Mouse (Mus musculus) MEL (cell line): ENCODE data around the gene Babam2. TPM values are rescaled to one million over a fixed set of nuclear protein-coding genes. Genes with fewer than 3 reads are reported as not detected.
A peak's percentile ranks its signal among the peaks of the same experiment; 100 is the strongest.

Source experiments
- DNase-seq: peaks from one replicate; pipeline ENCODE4 v3.0.0; 2011; ENCODE audit warnings: low read depth, low spot score
- H3K27ac ChIP-seq: 2 replicates; pipeline ENCODE4 v1.5.1; 2012; ENCODE audit warnings: low read depth, mild to moderate bottlenecking, control low read depth, low read length, moderate library complexity; ENCODE audit not compliant: control insufficient read depth
- H3K27me3 ChIP-seq, 2 experiments: fragments of 150-350 bp in 1 of 2; sonication (generic) in 1 of 2; 2 replicates each; pipeline ENCODE4 v1.6.1; 2012; ENCODE audit warnings: low read length in 2 of 2, mild to moderate bottlenecking in 2 of 2, improper control_type of control experiment in 1 of 2, moderate library complexity in 1 of 2; ENCODE audit not compliant: insufficient read depth in 2 of 2, control insufficient read depth in 1 of 2
- H3K36me3 ChIP-seq, 2 experiments: 2 replicates each; pipeline ENCODE4 v1.6.1; 2012 to 2014; ENCODE audit warnings: low read length in 2 of 2, improper control_type of control experiment in 1 of 2, inconsistent platforms in 1 of 2, mild to moderate bottlenecking in 1 of 2; ENCODE audit not compliant: insufficient read depth in 2 of 2, control insufficient read depth in 1 of 2
- H3K4me1 ChIP-seq, 2 experiments: fragments of 150-350 bp in 1 of 2; sonication (generic) in 1 of 2; 2 replicates each; pipeline ENCODE4 v1.6.1; 2012; ENCODE audit warnings: low read length in 2 of 2, improper control_type of control experiment in 1 of 2, mild to moderate bottlenecking in 1 of 2; ENCODE audit not compliant: insufficient read depth in 2 of 2, control insufficient read depth in 1 of 2
- H3K4me3 ChIP-seq, 2 experiments: fragments of 150-350 bp in 1 of 2; sonication (generic) in 1 of 2; 2 replicates each; pipeline ENCODE4 v1.5.1; 2012; ENCODE audit warnings: low read depth in 2 of 2, low read length in 2 of 2, mild to moderate bottlenecking in 2 of 2, moderate library complexity in 2 of 2, control low read depth in 1 of 2, improper control_type of control experiment in 1 of 2; ENCODE audit not compliant: control insufficient read depth in 1 of 2, insufficient read depth in 1 of 2
- H3K79me2 ChIP-seq: 2 replicates; pipeline ENCODE4 v1.6.1; 2012; ENCODE audit warnings: mild to moderate bottlenecking, low read length, moderate library complexity; ENCODE audit not compliant: control insufficient read depth, poor library complexity, insufficient read depth
- H3K9ac ChIP-seq: 2 replicates; pipeline ENCODE4 v1.6.1; 2012; ENCODE audit warnings: low read depth, mild to moderate bottlenecking, control low read depth, low read length, moderate library complexity; ENCODE audit not compliant: control insufficient read depth, poor library complexity, severe bottlenecking
- H3K9me3 ChIP-seq: fragments of 150-350 bp; sonication (generic); replicated peaks from 2 replicates; pipeline ENCODE4 v1.6.1; 2012; ENCODE audit warnings: mild to moderate bottlenecking, low read length, improper control_type of control experiment, moderate library complexity; ENCODE audit not compliant: insufficient read depth
- BHLHE40 ChIP-seq: IDR thresholded peaks from 2 replicates; pipeline ENCODE4 v1.6.1; 2012; ENCODE audit warnings: low read depth, mild to moderate bottlenecking, inconsistent platforms, low read length, improper control_type of control experiment, borderline replicate concordance
- CHD1 ChIP-seq: IDR thresholded peaks from 2 replicates; pipeline ENCODE4 v1.6.1; 2012; ENCODE audit warnings: low read depth, mild to moderate bottlenecking, inconsistent platforms, low read length, improper control_type of control experiment
- CTCF ChIP-seq, 3 experiments: IDR thresholded peaks in 2 of 3; conservative IDR thresholded peaks in 1 of 3; 2 replicates each; pipeline ENCODE4 v1.5.1; 2011 to 2012; ENCODE audit warnings: low read length in 3 of 3, low read depth in 2 of 3, mild to moderate bottlenecking in 2 of 3, improper control_type of control experiment in 1 of 3, inconsistent platforms in 1 of 3, mixed read lengths in 1 of 3, moderate library complexity in 1 of 3; ENCODE audit not compliant: control insufficient read depth in 1 of 3, insufficient read depth in 1 of 3, poor library complexity in 1 of 3, severe bottlenecking in 1 of 3
- E2F4 ChIP-seq: IDR thresholded peaks from 2 replicates; pipeline ENCODE4 v1.6.1; 2011; ENCODE audit warnings: low read depth, low read length, improper control_type of control experiment, borderline replicate concordance
- EP300 ChIP-seq, 2 experiments: IDR thresholded peaks; 2 replicates each; pipeline ENCODE4 v1.6.1; 2011; ENCODE audit warnings: improper control_type of control experiment in 2 of 2, low read length in 2 of 2, low read depth in 1 of 2, mild to moderate bottlenecking in 1 of 2
- ETS1 ChIP-seq: IDR thresholded peaks from 2 replicates; pipeline ENCODE4 v1.6.1; 2012; ENCODE audit warnings: low read depth, mild to moderate bottlenecking, inconsistent platforms, low read length, improper control_type of control experiment, moderate library complexity
- GATA1 ChIP-seq: IDR thresholded peaks from 2 replicates; pipeline ENCODE4 v1.6.1; 2011; ENCODE audit warnings: low read depth, low read length, improper control_type of control experiment
- JUND ChIP-seq: IDR thresholded peaks from 2 replicates; pipeline ENCODE4 v1.6.1; 2011; ENCODE audit warnings: low read depth, mild to moderate bottlenecking, improper control_type of control experiment, low read length
- KAT2A ChIP-seq: conservative IDR thresholded peaks from 2 replicates; pipeline ENCODE4 v1.6.1; 2012; ENCODE audit warnings: low read depth, low read length, improper control_type of control experiment, inconsistent platforms
- MAFK ChIP-seq: IDR thresholded peaks from 2 replicates; pipeline ENCODE4 v1.6.1; 2011; ENCODE audit warnings: low read depth, mild to moderate bottlenecking, low read length, improper control_type of control experiment, borderline replicate concordance
- MAX ChIP-seq: IDR thresholded peaks from 2 replicates; pipeline ENCODE4 v1.6.1; 2011; ENCODE audit warnings: low read length, improper control_type of control experiment
- MYC ChIP-seq: IDR thresholded peaks from 2 replicates; pipeline ENCODE4 v1.6.1; 2011; ENCODE audit warnings: low read depth, mild to moderate bottlenecking, low read length, improper control_type of control experiment, moderate library complexity
- NELFE ChIP-seq: IDR thresholded peaks from 2 replicates; pipeline ENCODE4 v1.6.1; 2011; ENCODE audit warnings: low read depth, low read length, improper control_type of control experiment
- POLR2A ChIP-seq, 2 experiments: IDR thresholded peaks; 2 replicates each; pipeline ENCODE4 v1.6.1; 2011 to 2012; ENCODE audit warnings: low read length in 2 of 2, mild to moderate bottlenecking in 2 of 2, control low read depth in 1 of 2, improper control_type of control experiment in 1 of 2, low read depth in 1 of 2, moderate library complexity in 1 of 2; ENCODE audit not compliant: control insufficient read depth in 1 of 2, insufficient read depth in 1 of 2, poor library complexity in 1 of 2
- SIN3A ChIP-seq: IDR thresholded peaks from 2 replicates; pipeline ENCODE4 v1.6.1; 2012; ENCODE audit warnings: low read length, improper control_type of control experiment, inconsistent platforms
- TAL1 ChIP-seq: IDR thresholded peaks from 2 replicates; pipeline ENCODE4 v1.6.1; 2012; ENCODE audit warnings: mild to moderate bottlenecking, inconsistent platforms, low read length, moderate library complexity, mixed read lengths
- TCF12 ChIP-seq: IDR thresholded peaks from 2 replicates; pipeline ENCODE4 v1.6.1; 2014; ENCODE audit warnings: low read depth, mild to moderate bottlenecking, inconsistent platforms, low read length, improper control_type of control experiment, moderate library complexity
- ZKSCAN1 ChIP-seq: IDR thresholded peaks from 2 replicates; pipeline ENCODE4 v1.6.1; 2012; ENCODE audit warnings: low read depth, mild to moderate bottlenecking, inconsistent platforms, low read length, improper control_type of control experiment, moderate library complexity
- polyA plus RNA-seq, 2 experiments: library from polyadenylated mRNA; stranded (reverse) in 1 of 2; unstranded in 1 of 2; fragments of >175 nt in 1 of 2; fragments of >200 nt in 1 of 2; gene quantifications; 2 replicates each; pipeline versions ENCODE4 v1.2.1 to v1.2.4; 2012; ENCODE audit warnings: low replicate concordance in 2 of 2, low read depth in 1 of 2; ENCODE audit not compliant: insufficient read length in 2 of 2, insufficient read depth in 1 of 2, missing spikeins in 1 of 2
- total RNA-seq: library from RNA; depleted of rRNA; stranded (reverse); fragments of 300-350 nt; gene quantifications from 2 replicates; pipeline ENCODE4 v1.2.3, GENCODE M21; 2012

Babam2 gene
- total and polyA plus RNA-seq, 3 experiments = 43.3 to 86.6 TPM; not detected in 1

DNA sequence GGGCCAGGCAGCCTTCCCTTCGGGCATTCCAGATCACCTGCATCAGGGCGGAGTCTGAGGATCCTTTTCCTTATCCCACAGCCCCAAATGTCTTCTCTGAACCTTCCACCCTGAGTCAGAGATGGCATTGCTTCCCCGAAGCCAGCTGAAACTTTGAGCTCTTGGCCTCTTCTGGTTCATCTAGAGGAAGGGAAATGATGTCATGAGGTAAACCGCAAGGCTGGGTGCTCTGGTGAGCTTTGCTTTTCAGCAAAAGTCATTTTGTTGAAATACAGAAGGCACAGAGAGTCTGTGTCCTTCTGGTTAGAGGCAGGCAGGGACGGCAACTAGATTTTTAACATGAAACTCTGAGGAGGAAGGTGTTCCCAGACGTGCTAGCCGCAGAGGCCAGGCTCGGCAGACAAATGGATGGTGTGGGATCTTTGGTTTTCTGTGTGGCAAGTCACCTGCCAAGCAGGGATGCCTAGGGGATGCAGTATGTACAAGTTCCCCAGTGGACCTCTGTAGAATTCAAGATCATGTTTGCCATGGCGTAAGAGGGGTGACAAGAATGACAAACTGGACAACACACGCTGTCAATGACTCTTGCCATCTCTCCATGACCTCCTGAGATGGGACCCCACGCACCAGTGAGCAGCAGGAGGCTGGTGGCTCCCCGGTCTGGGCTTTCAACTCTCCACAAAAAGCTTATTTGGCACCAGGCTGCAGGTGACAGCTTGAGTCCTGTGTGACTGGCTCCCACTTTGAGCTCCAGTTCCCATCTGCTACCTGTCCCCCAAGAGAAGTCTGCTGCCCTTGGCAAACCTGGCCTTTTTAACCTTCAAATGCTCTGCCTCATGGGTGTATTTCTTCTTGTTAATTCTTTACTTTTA, 406.9 kb downstream of the Babam2 start:
- no peak for TF ChIP-seq MAX
- no peak for TF ChIP-seq ETS1
- TF ChIP-seq JUND = no peak
- no peak for TF ChIP-seq NELFE
- TF ChIP-seq MYC = no peak
- no peak for TF ChIP-seq CTCF (IDR thresholded peaks at IDR 0.05 in 2 of 3, conservative IDR thresholded peaks at IDR 0.05 in 1 of 3; ENCODE audit: control insufficient read depth in 1 of 3, insufficient read depth in 1 of 3, low read depth in 2 of 3, low read length in 3 of 3, poor library complexity in 1 of 3, severe bottlenecking in 1 of 3)
- no peak for TF ChIP-seq TAL1
- TF ChIP-seq MAFK = no peak
- TF ChIP-seq TCF12 = no peak
- no peak for TF ChIP-seq E2F4
- TF ChIP-seq CHD1 = no peak
- no peak for TF ChIP-seq BHLHE40
- no peak for TF ChIP-seq KAT2A
- no peak for TF ChIP-seq SIN3A
- TF ChIP-seq POLR2A (IDR thresholded peaks at IDR 0.05; ENCODE audit: control insufficient read depth in 1 of 2, insufficient read depth in 1 of 2, low read depth in 1 of 2, low read length in 2 of 2, poor library complexity in 1 of 2) = no peak
- TF ChIP-seq ZKSCAN1 = no peak
- TF ChIP-seq EP300 (IDR thresholded peaks at IDR 0.05; ENCODE audit: low read depth in 1 of 2, low read length in 2 of 2) = no peak
- TF ChIP-seq, all 39 proteins: peak for 0
- no peak overlapping the region for H3K4me3 ChIP-seq
- no peak overlapping the region for H3K27ac ChIP-seq
- peak; percentile 41 for DNase-seq
- H3K9me3 ChIP-seq = no peaks in the 10 kb centered on the region
- H3K4me1 ChIP-seq = no peaks in the 10 kb centered on the region
- H3K36me3 ChIP-seq = no peaks in the 10 kb centered on the region
- no peaks in the 10 kb centered on the region for H3K79me2 ChIP-seq
- no peaks in the 10 kb centered on the region; a peak in 2 of 4 replicates for H3K27me3 ChIP-seq
- no peak overlapping the region for H3K9ac ChIP-seq

DNA sequence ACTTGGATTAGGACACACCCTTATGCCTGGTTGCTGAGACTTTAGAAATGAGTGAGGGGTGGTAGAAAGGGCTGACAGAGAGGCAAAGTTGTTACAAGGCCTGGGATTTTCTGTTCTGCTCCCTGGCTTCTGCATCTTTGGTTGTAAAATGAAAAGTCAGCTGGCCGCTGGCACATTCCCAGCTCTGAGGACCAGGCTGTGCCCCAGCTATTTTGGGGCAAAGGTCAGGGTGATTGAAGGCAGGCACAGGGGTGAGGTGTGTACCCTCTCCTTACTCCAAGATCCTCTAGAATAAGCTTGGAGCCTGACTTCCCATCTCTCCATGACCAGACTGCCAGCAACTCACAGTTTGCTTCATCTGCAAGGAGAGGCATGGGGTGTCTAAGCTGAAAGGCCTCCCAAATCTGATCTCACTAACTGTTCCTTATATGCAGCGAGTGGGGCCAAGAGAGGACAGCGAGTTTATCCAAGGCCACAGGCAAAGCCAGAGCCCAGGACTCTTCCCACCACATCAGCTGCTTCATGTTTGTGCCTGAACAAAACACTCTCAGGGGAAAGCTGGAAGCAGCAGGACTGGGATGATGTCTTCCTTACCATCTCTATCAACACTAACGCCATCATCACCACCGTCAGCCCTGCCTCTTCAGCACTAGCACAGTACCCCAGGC, 409.1 kb downstream of the Babam2 start:
- Histone ChIP-seq H3K4me1 (peaks cover 0 to 15% of the 10 kb centered on the region in 2 experiments; a peak in 3 of 4 replicates), H3K79me2 (no peaks in the 10 kb centered on the region)

More for the DNA sequence above, 409.1 kb downstream of the Babam2 start:
- H3K36me3 ChIP-seq = peaks cover 0 to 10% of the 10 kb centered on the region in 2 experiments; a peak in 2 of 4 replicates
- no peak overlapping the region for H3K27ac ChIP-seq
- no peak for TF ChIP-seq CHD1
- no peak for TF ChIP-seq BHLHE40
- no peak for TF ChIP-seq GATA1
- no peak overlapping the region for H3K9ac ChIP-seq
- no peak for DNase-seq
- no peak overlapping the region for H3K4me3 ChIP-seq
- no peaks in the 10 kb centered on the region for H3K9me3 ChIP-seq
- no peaks in the 10 kb centered on the region; a peak in 1 of 4 replicates for H3K27me3 ChIP-seq
